Mouse (Mus musculus): ENCODE results near the gene Gpn2.

Gene Gpn2

DNA sequence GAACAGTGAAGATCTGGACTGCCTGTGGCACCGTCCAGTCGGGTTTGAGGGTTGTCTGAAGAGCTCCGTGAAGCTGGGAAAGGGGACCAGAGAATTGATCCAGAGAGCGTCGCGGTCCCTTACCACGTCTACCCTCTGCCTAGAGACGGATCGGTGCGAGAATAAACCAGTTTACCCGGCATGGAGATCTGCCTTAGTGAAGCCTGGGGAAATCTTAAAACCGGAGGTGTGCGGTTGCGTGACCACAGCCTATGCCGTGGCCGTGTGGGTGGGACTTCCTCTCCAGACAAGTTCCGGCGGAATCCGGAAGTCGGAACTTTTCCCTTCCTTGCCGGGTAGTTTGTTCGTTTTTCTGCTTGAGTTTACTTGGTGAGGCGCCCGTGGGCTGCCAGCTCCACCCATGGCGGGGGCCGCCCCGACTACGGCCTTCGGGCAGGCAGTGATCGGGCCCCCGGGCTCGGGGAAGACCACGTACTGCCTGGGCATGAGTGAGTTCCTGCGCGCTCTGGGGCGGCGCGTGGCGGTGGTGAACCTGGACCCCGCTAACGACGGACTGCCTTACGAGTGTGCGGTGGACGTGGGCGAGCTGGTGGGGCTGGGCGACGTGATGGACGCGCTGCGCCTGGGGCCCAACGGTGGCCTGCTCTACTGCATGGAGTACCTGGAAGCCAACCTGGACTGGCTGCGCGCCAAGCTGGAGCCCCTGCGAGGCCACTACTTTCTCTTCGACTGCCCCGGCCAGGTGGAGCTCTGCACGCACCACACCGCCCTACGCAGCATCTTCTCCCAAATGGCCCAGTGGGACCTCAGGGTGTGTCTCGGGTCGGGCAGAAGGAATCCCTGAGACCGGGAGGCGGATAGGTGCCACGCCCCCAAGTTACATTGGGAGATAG is at the start of gene Gpn2:
Gpn2 (plus strand) TSS at position 304 of the 893 bp plus-strand sequence.
- DNase-seq: peak; percentile 90

DNA sequence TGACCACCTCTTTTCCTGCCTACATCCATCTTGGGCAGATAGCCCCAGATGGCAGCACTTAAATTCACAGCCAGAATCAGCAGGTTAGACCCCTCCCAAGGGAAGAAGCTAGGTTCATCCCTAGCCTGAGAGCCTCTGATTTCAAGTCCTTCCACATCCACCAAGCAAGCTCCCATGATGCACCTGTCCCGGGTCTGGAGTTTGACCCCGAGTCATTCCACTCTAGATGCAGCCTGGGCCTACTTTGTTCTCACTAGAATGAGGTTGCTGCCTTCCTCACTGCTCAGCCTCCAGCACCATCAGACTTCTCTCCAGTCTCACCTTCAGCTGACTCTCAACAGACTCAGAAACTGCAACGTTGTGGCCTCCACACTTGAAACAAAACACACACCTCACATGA is 48.1 kb upstream of the Gpn2 start:
- DNase-seq: no peak

DNA sequence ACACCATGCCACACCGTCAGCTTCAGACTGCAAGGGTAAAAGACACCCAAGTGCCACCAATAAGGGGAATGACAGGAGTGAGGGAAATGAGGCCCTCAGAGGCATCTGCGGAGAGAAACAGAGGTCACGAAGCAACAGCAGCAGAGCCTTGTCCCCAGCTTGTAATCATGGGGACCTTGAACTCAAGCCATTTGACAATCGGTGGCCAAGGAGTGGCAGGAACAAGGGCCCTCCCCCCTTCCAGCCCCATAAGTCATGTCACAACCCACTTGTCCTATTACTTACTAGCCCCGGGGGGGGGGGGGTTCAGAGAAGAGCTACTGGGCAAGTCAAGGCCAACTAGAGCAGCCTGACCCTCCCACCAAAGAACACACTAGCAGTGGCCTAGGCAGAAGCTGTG is 47.5 kb upstream of the Gpn2 start:
- no peak for DNase-seq

DNA sequence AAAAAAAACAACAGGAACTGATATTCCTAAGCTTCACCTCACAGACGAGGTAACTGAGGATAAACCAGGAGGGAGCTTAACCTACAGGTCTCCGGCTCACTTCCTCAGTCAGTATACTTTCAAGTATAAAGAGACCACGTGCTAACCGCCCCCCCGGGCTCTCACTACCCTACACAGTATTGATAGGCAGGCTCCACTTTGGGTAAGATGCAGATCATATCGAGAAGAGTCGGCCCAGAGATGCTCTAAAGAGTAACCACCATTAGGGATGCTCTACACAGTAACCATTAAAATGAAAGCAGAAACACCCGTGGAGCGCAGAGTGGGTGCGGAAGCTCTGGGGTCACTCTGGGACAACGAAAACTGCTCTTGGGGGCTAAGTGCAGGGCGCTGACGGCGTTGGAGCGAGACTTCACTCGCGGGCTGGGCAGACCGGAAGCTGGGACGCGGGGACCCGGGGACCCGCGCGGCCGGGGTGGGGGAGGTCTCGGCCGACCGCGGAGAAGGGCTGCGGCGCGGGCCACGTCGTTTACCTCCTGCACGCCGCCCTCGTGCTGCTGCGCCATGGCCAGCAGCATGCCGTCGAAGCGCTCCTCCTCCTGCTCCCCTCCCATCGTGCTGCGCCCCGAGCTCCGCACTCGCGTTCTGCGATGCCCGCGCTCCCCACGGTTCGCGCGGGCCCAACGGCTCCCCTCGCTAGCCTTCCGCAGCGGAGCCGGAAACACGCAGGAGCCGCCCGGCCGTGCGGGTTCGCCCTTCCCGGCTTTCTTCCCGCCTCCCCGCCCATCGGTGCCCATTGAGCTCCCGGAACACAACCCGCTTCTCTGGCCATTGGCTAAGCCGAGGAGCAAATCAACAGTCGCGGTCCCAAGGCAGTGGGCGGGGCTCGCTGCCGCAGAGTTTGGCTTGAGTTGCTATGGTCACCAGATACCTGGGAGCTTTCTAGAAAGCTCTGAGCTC is 38.6 kb upstream of the Gpn2 start, which contains the start of gene Nudc:
Nudc (minus strand) TSS at position 725 of the 960 bp plus-strand sequence.
- peak; percentile 99 for DNase-seq

DNA sequence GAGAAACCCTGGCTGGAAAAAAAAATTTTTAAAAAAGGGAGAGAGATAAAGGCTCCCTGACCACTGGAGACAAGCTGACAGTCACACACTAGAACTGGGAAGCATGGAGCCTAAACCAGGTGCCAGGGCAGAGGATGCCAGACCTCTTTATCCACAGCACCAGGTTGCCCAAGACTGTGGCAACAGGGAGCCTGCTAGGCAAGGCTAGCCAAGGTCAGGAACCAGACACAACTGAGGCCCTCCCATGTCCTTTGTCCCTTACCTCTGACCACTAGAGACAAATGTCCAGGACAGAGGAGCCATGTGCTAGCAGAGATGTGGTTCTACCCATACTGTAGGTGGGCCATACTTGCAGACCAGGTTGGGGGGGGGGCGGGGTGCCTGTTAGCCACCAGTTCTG is 32.1 kb upstream of the Gpn2 start:
- DNase-seq: no peak

DNA sequence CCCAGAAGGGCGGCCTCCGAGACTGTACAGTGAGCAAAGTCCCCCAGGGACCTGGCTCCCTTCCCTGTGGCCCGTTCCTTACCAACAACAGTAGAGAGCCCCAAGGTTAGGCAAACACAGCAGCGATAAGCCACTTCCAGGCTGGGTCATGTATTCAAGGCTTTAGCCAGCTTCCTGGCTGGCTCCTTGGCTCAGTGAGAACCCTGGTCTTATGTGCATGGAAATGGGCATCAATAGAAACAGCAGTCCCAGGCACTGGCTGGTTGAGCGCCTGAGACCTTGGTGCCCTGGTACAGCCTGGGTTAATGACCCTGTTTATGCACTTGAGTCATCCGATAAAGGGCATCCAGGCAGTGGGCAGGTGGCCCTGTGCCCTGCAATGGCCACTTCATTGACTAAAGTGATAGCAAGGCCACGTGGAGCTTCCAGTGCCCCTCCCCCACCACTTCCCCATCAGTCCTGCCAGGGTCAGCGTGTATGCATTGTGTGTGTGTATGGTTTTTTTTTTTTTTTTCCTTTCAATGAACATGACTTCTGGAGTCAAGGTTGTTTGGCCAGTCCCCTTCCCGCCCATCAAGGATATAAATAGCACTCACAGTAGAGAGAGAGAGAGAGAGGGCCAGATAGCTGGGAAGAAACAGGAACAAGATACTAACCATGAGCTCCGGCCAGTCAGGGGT is 31.3 kb upstream of the Gpn2 start, which contains the start of gene Nr0b2:
Nr0b2 (plus strand) TSS at position 609 of the 680 bp plus-strand sequence.
- DNase-seq: peak; percentile 15

DNA sequence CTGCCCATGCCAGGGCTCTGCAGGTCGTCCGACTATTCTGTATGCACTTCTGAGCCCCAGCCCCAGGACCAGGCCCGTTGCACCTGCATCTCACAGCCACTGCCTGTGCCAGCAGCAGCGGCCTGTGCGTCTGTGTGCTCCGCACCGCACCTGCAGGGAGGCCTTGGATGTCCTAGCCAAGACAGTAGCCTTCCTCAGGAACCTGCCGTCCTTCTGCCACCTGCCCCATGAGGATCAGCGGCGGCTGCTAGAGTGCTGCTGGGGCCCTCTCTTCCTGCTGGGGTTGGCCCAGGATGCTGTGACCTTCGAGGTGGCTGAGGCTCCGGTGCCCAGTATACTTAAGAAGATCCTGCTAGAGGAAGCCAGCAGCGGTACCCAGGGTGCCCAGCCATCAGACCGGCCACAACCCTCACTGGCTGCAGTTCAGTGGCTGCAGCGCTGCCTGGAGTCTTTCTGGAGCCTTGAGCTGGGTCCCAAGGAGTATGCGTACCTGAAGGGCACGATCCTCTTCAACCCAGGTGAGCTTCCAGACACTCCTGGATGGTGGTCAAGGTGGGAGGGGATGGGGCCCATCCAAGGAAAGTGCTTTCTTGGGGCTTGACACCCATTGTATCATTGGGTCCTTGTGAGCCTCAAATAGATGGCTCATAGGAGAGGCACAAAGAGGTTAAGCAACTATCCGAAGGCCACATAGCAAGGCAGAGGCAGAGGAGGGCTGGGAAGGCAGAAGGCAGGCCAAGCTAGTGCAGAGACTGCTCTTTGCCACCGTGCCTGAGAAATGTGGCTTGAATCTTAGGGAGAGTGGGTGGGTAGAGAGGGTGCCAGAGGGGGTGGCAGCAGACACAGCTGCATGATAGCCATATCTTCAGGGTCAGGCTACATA is 30.5 kb upstream of the Gpn2 start:
- no peak for DNase-seq

DNA sequence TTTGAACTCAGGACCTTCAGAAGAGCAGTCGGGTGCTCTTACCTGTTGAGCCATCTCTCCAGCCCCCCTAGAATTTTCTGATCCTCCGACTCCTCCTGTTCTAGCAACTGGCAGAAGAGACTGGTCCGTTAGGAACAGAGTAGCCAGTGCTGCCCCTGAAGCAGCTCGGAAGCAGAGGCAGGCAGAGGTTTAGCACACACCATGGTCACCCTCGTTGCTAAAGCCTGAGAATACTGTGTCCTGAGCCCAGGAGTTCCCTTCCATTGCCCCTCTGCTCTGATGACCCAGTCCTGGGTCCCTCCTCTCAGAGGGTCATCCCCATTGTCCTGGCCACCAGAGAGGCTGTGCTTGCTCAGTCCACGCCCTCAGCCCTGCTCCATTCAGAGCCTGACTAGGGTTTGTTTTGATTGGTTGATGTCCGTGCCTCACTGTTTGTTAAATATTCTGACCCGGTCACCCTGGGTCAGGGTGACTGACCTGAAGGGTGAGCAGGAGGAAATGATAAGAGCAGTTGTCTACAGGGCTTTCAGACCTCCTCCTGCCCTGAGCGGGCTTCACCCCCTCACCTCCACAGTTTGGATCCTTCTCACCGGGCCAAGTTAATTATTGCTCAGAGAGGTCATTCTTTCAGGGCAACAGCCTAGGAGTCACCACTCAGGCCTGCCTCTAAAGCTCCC is 27.0 kb upstream of the Gpn2 start:
- DNase-seq: no peak

DNA sequence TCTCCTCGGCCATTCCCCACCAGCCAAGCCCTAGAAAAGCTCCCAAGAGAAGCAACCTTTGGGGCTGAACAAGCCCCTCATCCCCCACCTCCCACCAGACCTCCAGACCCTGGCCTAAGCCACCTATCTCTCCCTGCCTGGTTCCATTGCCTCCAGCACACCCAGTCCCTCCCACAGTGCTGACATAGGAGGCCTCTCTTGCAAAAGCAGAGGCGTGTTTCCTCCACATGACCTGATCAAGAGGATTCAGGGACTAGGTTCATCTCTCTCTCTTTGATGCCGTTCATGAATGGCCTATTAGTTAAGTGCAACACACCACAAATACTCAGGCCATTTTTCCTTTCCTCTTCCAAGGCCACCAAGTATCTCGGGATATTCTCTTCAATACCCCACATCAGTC is 24.3 kb upstream of the Gpn2 start:
- DNase-seq: no peak

DNA sequence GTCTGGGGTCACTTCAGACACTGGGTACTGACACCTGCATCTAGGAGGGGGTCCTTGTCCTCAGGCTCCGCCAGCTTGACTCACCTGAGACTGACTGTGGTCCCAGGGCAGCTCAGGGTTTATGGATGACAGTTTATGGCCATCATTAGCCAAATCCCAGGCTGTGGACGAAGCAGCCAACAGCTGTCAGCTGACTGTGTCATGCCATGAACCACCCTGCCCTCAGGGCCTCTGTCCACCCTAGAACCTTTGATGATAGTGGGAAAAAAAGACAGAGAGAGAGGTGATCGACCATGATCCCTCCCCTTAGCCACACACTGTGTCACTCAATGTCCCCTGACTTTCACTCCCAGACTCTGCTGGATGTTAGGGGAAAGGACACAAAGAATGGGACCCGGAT is 22.5 kb upstream of the Gpn2 start:
- DNase-seq: no peak

DNA sequence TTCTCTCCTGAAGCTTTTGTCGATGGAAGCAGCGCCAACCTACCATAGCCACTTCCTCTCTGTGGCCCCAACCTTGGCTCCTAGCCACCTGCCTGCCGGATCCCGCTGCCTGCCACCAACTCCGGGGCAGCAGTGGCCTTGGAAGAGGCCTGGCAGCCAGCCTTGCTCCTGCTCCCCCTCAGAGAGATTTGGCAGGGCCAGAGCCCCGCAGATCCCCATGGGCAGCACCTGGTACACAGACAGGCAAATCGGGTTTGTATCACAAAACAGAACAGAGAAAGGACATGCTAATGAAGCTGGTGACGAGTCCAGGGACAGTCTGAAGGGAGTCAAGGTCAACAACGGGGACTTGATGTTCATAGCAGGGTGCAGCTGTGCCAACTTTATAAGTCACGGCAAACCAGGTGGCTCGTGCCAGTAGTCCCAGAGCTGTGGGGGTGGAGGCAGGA is 21.0 kb upstream of the Gpn2 start:
- no peak for DNase-seq

DNA sequence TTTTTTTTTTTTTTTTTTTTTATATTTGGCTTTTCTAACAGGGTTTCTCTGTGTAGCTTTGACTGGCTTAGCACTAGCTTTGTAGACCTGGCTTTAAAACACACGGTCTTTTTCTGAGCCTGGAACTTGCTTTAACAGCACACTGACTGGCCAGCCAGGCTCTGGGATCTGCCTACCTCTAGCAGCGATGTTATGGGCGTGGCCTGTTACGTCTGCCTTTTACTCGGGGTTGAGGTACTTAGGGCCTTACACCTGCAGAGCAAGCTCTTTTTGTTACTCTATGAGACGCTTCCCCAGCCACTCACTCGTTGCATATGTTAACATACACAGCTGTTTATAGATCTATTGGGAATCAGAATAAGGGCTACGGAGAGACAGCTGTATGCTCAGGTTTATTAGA is 16.9 kb upstream of the Gpn2 start:
- DNase-seq: no peak

DNA sequence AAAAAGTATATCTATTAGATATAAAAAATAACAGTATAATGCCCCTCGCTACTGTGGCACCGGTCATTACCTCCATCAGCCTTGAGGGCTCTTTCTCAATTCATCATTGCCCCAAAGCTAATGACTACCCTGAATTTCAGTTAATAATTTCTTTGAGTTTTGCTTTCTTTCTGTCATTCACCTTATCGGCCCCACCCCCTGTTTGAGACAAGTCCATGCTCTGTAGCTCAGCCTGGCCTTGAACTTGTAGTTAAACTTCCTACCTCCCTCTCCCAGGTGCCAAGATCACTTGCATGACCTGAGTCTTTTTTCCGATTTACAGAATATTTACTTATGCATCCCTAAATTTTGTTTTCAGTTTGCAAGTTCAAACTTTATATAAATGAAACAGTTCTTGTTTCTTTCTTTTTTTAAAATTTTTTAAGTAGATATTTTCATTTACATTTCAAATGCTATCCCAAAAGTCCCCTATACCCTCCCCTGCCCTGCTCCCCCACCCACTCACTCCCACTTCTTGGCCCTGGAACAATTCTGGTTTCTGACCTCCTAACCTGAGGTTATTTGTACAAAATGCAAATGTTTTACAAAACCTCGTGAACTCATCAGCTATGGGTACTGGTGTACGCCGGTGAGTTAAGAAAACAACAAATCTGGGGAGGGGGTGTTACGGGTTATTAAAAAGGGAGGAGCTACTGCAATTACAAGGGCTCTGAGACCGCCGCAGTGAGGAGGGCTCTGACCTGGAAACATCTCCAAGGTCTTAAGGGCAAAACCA is 14.7 kb upstream of the Gpn2 start:
- no peak for DNase-seq

DNA sequence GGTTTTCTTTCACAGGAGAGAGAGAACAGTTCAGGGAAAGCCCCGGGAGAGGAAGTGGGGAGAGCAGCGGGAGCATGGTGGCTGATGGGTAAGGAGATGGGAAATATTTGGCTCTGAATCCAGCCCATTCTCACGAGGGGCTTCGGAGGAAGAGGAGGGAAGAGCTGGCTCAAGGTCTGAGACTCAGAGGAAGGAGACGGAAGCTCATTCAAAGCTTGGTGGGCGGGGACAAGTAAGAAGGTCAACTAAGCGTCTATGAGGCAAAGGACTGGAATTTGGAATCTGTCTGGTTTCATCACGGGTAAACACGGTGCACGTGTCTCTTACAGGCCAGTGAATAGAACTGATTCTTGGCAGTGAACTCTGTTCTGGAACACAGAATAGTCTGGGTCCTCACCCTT is 14.1 kb upstream of the Gpn2 start:
- no peak for DNase-seq

DNA sequence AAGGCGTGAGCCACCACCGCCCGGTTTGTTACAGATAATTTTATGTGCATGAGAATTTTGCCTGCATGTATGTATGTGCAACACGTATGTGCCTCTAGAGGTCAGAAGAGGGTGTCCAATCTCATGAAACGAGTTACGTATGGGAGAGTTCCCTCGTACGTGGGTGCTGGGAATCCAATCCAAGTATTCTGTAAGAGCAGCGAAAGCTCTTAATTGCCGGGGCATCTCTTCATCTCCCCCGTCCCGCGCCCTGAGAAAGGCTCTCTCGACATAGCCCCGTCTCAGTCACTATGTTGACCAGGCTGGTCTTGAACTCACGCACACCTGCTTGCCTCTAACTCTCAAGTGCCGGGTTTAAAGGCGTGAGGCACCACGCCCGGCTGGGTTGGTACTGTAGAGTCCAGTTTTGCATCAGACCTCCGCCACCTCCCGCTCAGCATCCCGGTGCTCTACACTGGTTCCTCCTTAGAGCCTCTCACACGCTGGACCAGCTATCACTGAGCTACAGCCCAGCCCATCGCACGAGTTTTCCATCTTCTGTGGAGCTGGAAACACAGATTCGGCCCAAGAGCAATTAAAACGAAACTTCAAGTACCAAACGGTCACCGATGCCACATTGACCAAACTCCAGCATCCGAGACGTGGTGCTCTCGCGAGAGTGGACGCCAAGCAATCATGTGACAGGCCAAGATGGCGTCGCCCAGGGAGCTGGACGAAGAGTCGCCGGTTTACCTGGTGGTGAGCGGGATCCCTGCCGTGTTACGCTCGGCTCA is 9.9 kb upstream of the Gpn2 start, which contains the start of gene Gpatch3:
Gpatch3 (plus strand) TSS at position 676 of the 773 bp plus-strand sequence.
- DNase-seq: peak; percentile 96

DNA sequence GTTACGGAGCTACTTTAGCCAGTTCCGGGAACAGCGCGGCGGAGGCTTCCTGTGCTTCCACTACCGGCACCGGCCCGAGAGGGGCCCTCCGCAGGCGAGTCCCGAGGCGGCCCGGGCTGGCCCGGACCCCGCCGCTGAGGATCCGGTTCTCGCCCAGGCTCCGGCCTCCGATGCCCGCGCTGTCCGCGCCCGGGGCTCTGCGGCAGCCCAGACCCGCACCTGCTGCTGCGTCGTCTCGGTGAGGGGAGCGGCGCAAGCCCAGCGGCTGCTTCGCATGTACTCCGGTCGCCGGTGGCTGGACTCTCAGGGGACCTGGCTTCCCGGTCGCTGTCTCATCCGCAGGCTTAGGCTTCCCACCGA is 9.3 kb upstream of the Gpn2 start:
- no peak for DNase-seq

DNA sequence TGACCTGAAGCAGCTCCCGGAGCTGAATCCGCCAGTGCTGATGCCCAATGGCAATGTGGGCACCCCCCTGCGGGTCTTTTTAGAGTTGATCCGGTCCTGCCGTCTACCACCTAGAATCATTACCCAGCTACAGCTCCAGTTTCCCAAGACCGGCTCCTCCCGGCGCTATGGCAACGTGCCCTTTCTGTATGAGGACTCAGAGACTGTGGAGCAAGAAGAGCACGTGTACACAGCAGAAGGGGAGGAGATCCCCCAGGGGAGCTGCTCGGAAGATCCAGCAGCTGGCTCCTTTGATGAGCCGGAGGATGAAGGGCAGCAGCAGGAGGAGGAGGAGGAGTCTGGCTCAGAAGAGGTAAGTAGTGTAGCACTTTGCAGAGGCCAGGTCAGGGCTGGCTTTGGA is 6.2 kb upstream of the Gpn2 start:
- DNase-seq: no peak

DNA sequence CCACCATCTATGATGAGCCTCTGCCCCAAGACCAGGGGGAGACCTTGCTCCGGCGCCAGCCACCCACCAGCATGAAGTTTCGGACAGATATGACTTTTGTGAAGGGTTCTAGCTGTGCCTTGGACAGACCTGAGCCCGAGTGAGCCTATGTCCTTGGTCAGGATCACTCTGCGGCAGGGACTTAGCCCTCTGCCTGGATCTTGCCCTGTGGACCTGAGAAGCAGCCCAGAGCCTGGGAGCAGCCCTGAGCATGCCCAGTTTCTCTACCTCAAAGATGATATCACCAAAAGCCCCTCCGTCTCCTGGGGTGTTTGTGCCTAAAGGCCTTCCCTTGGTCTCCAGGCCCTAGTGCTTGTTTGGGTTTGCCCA is 488 bp upstream of the Gpn2 start:
- DNase-seq: no peak

DNA sequence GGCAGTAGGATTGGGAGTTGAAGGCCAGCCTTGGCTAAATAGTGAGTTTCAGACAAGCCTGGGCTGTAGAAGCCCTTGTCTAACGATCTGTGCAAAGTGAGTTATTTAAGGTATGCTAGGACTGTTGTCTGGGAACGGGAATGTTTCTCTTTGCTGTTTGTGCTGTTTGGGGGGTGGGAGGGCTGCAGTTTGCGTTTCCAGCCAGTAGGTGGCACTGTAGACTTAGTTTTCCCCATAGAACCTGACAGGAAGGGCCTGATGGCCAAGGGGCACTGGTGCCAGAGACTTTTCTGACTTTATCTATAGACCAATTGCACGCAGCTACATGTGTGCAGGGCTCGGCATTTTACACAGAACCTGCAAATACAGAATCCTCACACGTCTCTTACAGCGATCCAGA is 8.4 kb downstream of the Gpn2 start:
- peak; percentile 84 for DNase-seq

DNA sequence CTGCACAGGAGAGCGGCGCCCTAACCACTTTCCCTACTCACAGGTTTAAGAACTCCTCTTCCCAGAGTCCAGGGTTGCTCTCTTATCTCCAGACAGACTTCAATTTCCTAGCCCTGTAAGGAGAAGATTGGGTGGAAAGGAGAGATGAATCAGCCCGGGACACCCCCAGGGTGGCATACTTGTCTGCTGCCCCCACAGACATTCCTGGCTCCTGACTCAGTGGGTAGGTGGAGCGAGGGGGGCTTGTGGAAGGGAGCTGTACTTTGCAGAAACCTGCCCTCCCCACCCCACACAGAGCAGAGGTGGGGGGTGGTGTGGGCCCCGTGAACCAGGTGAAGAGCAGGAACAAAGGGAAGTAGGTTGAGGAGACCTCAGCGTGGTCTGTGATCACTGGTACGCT is 11.4 kb downstream of the Gpn2 start:
- no peak for DNase-seq
